Mouse (Mus musculus): Measurements from ENCODE around the gene Zfp708. TPM values are rescaled to one million over a fixed set of nuclear protein-coding genes. Genes with fewer than 3 reads are reported as not detected.
A peak's percentile ranks its signal among the peaks of the same experiment; 100 is the strongest.
"Not testable (repeated sequence)": the region's sequence is repeated elsewhere in the genome, so short reads cannot be mapped to it uniquely, and the experiment has no call there.

Zfp708 gene
- polyA plus RNA-seq (2015; fragmentation: Nextera tagmentation; extraction: Ambion mirVana) = 0.60 and 0.83 TPM in 2 replicates

DNA sequence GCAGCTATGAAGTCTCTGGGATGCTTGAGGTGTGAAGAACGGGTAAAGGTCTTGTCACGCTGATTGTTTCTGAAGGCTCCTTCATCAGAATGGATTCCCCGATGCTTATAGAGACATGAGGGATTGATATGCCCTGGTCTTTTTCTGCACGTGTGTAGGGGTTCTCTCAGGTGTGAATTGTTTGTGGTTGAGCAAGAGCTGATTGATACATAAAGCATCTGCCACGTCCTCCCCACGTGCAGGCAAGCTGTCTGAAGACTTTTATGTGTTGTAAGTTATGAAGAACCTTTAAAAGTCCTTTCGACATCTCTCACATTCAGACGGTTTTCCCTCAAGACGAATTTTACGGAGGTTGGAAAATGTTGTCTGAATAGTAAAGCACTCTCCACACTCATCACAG is at the start of gene Zfp708:
Zfp708 (minus strand) TSS at position 101 of the 400 bp plus-strand sequence.
- no peaks in the 10 kb centered on the region for H3K4me1 ChIP-seq (ENCODE audit: control insufficient read depth, low read depth, low read length)
- WGBS (ENCODE audit: insufficient replicate concordance) = 77% methylated on average over 10 of the region's 10 CpGs
- no peaks in the 10 kb centered on the region for H3K9me3 ChIP-seq (replicated peaks; ENCODE audit: control insufficient read depth, low read length)

DNA sequence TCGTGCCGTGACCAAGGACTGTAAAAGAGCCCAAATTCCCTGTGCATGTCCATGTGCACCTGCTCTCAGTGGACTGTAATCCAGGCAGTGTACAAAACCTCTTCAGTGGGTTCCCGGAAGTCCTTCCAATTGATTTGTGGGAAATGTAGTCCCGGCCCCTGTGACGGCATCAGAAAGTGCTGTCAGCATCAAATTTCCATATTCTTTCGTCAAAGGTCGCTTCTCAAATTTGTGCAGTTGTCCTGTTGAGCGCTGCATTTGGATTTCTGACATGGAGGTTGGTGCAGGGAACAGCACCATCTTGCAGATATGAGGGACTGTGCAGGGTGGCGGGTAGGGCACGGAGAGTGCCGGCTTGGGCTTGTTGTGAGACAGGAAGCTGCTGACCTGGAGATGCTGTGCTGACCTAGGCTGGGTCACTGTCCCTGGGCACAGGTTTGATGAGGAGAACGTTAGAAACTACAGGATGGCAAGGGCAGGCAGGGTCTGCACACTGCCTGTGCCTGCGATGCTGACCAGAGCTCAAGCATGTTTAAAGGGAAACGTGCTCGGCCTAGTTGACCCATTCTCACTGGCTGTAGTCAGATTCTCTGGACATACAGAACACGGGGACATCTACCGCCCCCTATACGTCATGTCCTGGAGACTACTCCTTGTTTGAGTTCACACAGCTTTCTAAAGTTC is 30.4 kb upstream of the Zfp708 start:
- Histone ChIP-seq H3K27ac (ENCODE audit: low read length) (peak overlapping the region; percentile 50; the same call in 1 of the 2 replicates), H3K4me1 (ENCODE audit: control insufficient read depth, low read depth, low read length) (peaks cover 3% of the 10 kb centered on the region)
- peak; percentile 86 for ATAC-seq (ENCODE audit: low read depth)

More for the DNA sequence above, at the start of gene Zfp708:
- no peak within 1 kb of the TSS for H3K9ac ChIP-seq (ENCODE audit: low read depth, low read length)
- no peak within 1 kb of the TSS for H3K4me3 ChIP-seq (ENCODE audit: low read depth, low read length)
- no peaks in the 10 kb centered on the region for H3K27me3 ChIP-seq (ENCODE audit: control insufficient read depth, insufficient read depth, low read depth, low read length)
- H3K27ac ChIP-seq (ENCODE audit: low read length) = no peak within 1 kb of the TSS
- H3K36me3 ChIP-seq (ENCODE audit: control insufficient read depth, insufficient read depth) = no peaks in the 10 kb centered on the region; the same call in 1 of the 2 replicates
- ATAC-seq (ENCODE audit: low read depth) = no peak
- H3K4me2 ChIP-seq (ENCODE audit: low read depth, low read length) = no peak within 1 kb of the TSS

DNA sequence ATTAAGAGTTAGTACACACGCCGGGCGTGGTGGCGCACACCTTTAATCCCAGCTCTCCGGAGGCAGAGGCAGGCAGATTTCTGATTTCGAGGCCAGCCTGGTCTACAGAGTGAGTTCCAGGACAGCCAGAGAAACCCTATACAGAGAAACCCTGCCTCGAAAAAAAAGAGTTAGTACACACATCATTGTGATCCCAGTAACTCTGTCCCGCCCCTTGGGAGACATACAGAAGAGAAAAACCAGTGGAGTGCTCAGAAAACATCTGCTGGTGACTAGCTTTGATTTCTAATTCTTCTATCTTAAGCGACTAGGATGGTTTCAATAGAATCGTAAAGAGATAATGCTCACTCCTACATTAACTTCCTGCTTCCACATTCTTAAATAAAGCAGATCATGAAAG is 29.7 kb upstream of the Zfp708 start:
- 69% methylated on average over 10 of the region's 10 CpGs for WGBS (ENCODE audit: insufficient replicate concordance)
- not testable (repeated sequence) for H3K27ac ChIP-seq (ENCODE audit: low read length); H3K27me3 ChIP-seq (ENCODE audit: control insufficient read depth, insufficient read depth, low read depth, low read length); H3K4me3 ChIP-seq (ENCODE audit: low read depth, low read length); H3K36me3 ChIP-seq (ENCODE audit: control insufficient read depth, insufficient read depth); H3K4me1 ChIP-seq (ENCODE audit: control insufficient read depth, low read depth, low read length); H3K9ac ChIP-seq (ENCODE audit: low read depth, low read length); ATAC-seq (ENCODE audit: low read depth); H3K9me3 ChIP-seq (replicated peaks; ENCODE audit: control insufficient read depth, low read length)
- H3K4me2 ChIP-seq (ENCODE audit: low read depth, low read length) = peak overlapping the region; percentile 66

More for the DNA sequence above, 30.4 kb upstream of the Zfp708 start:
- Histone ChIP-seq H3K4me3 (ENCODE audit: low read depth, low read length) (peak overlapping the region; percentile 71), H3K9me3 (replicated peaks; ENCODE audit: control insufficient read depth, low read length) (no peaks in the 10 kb centered on the region), H3K36me3 (ENCODE audit: control insufficient read depth, insufficient read depth) (no peaks in the 10 kb centered on the region), H3K4me2 (ENCODE audit: low read depth, low read length) (peak overlapping the region; percentile 66), H3K27me3 (ENCODE audit: control insufficient read depth, insufficient read depth, low read depth, low read length) (no peaks in the 10 kb centered on the region), H3K9ac (ENCODE audit: low read depth, low read length) (peak overlapping the region; percentile 63)
- 1% methylated on average over 18 of the region's 18 CpGs for WGBS (ENCODE audit: insufficient replicate concordance)

DNA sequence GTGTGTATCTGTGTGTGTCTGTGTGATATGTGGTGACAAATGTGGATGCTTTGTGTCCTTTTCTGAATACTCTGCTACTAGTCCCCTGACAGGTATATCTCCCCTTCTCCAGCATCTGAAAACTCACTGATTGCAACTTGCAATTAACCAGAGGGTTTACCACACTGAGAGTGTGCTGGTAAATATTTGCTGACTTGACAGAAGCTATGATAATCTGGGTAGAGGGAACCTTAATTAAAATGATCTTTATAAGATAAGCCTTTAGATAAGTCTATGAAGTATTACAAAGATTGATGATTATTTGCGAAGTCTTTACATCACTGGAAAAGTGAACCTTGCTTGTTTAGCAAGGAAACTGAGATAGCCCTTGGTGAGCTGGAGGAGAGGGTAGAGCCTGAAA is 26.7 kb upstream of the Zfp708 start:
- Histone ChIP-seq H3K4me3 (ENCODE audit: low read depth, low read length) (no peak overlapping the region), H3K9me3 (replicated peaks; ENCODE audit: control insufficient read depth, low read length) (no peaks in the 10 kb centered on the region), H3K36me3 (ENCODE audit: control insufficient read depth, insufficient read depth) (no peaks in the 10 kb centered on the region), H3K9ac (ENCODE audit: low read depth, low read length) (no peak overlapping the region), H3K27ac (ENCODE audit: low read length) (no peak overlapping the region), H3K4me1 (ENCODE audit: control insufficient read depth, low read depth, low read length) (peaks cover 3% of the 10 kb centered on the region), H3K27me3 (ENCODE audit: control insufficient read depth, insufficient read depth, low read depth, low read length) (no peaks in the 10 kb centered on the region), H3K4me2 (ENCODE audit: low read depth, low read length) (no peak overlapping the region)
- WGBS (ENCODE audit: insufficient replicate concordance) = 77% methylated on average over 1 of the region's 1 CpGs
- ATAC-seq (ENCODE audit: low read depth) = no peak

DNA sequence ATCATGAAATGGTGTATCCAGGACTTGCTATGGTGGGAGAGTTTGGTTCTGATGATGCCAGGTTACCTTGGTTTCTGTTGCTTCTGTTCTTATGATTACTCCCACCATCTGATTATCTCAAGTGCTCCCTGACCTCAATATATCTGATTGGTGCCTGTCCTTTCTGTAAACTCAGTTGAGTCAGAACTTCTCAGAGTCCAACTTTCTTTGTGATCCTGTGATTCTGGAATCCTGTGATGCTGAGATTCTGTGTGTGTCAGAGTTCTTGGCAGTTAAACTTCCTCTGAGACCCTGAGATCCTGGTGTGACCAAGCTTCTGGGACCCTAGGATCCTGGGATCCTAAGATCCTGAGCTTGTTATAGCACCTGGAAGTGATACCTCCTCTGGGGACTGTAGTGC is 23.6 kb upstream of the Zfp708 start, which contains the start of gene Zfp759:
Zfp759 (plus strand) TSS at position 301 of the 400 bp plus-strand sequence.
- ATAC-seq (ENCODE audit: low read depth); H3K9ac ChIP-seq (ENCODE audit: low read depth, low read length); H3K27me3 ChIP-seq (ENCODE audit: control insufficient read depth, insufficient read depth, low read depth, low read length); H3K9me3 ChIP-seq (replicated peaks; ENCODE audit: control insufficient read depth, low read length); H3K4me1 ChIP-seq (ENCODE audit: control insufficient read depth, low read depth, low read length); H3K4me2 ChIP-seq (ENCODE audit: low read depth, low read length); H3K4me3 ChIP-seq (ENCODE audit: low read depth, low read length); H3K36me3 ChIP-seq (ENCODE audit: control insufficient read depth, insufficient read depth); H3K27ac ChIP-seq (ENCODE audit: low read length): not testable (repeated sequence)

DNA sequence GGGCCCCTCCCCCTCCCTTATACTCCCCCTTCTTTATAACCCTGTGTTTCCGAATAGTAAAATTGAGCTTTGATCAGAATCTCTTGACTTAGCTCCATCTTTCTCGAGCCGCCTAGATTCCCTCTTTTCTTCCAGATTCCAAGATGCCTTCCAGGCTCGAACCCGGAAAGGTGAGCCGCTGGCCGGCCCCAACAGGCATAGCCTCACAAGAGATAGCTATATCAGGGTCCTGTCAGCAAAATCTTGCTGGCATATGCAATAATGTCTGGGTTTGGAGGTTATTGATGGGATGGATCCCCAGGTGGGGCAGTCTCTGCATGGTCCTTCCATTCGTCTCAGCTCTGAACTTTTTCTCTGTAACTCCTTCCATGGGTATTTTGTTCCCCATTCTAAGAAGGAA is 18.4 kb upstream of the Zfp708 start, which contains the start of gene Rslcan18:
Rslcan18 (minus strand) TSS at position 101 of the 400 bp plus-strand sequence.
- ATAC-seq (ENCODE audit: low read depth); H3K27me3 ChIP-seq (ENCODE audit: control insufficient read depth, insufficient read depth, low read depth, low read length); H3K36me3 ChIP-seq (ENCODE audit: control insufficient read depth, insufficient read depth); H3K4me1 ChIP-seq (ENCODE audit: control insufficient read depth, low read depth, low read length); H3K9me3 ChIP-seq (replicated peaks; ENCODE audit: control insufficient read depth, low read length); H3K9ac ChIP-seq (ENCODE audit: low read depth, low read length); H3K27ac ChIP-seq (ENCODE audit: low read length); H3K4me2 ChIP-seq (ENCODE audit: low read depth, low read length); H3K4me3 ChIP-seq (ENCODE audit: low read depth, low read length): not testable (repeated sequence)
- WGBS (ENCODE audit: insufficient replicate concordance) = 77% methylated on average over 8 of the region's 8 CpGs

DNA sequence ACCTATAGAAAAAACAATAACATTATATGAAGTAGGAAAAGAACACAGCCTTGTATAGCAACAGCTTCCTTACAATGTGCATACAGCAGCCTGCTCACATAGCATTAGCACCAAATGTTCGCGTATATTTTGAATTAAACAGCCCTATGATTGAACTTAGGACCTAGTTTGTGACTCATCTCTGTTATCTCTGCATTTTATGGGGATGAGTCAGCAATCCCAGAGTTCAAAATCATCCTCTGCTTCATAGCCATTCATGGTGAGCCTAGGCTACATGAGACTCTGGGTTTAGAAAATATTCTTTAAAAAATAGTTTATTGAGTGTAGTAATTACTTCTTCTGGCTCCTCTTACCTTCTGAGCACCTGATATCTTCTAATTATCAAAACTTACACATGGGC is 15.5 kb upstream of the Zfp708 start:
- no peak overlapping the region for H3K27ac ChIP-seq (ENCODE audit: low read length)
- peaks cover 3% of the 10 kb centered on the region for H3K4me1 ChIP-seq (ENCODE audit: control insufficient read depth, low read depth, low read length)
- no peak overlapping the region for H3K9ac ChIP-seq (ENCODE audit: low read depth, low read length)
- H3K4me2 ChIP-seq (ENCODE audit: low read depth, low read length) = no peak overlapping the region
- no peaks in the 10 kb centered on the region for H3K9me3 ChIP-seq (replicated peaks; ENCODE audit: control insufficient read depth, low read length)
- no peaks in the 10 kb centered on the region for H3K36me3 ChIP-seq (ENCODE audit: control insufficient read depth, insufficient read depth)
- WGBS (ENCODE audit: insufficient replicate concordance) = 85% methylated on average over 2 of the region's 2 CpGs
- no peaks in the 10 kb centered on the region for H3K27me3 ChIP-seq (ENCODE audit: control insufficient read depth, insufficient read depth, low read depth, low read length)
- ATAC-seq (ENCODE audit: low read depth) = no peak
- no peak overlapping the region for H3K4me3 ChIP-seq (ENCODE audit: low read depth, low read length)

DNA sequence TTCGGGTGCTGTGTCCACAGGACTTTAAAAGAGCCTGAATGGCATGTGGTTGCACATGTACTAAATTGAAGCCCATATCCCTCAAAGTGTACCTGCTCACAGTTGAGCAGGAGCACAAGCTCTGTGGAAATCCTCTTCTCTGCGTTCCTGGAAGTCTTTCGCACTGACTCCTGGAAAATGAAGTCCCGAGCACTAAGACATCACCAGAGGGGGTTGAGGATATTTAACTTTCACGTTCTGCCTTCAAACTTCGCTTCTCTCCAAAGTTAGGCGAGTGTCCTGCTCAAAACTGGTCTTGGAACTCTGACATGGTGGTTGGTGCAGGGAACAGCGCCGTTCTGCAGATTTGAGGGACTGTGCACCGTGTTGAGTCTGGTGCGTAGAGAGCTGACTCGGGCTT is 14.3 kb upstream of the Zfp708 start:
- no peaks in the 10 kb centered on the region for H3K36me3 ChIP-seq (ENCODE audit: control insufficient read depth, insufficient read depth)
- no peaks in the 10 kb centered on the region for H3K9me3 ChIP-seq (replicated peaks; ENCODE audit: control insufficient read depth, low read length)
- H3K27me3 ChIP-seq (ENCODE audit: control insufficient read depth, insufficient read depth, low read depth, low read length) = no peaks in the 10 kb centered on the region
- no peak overlapping the region for H3K4me2 ChIP-seq (ENCODE audit: low read depth, low read length)
- H3K4me3 ChIP-seq (ENCODE audit: low read depth, low read length) = no peak overlapping the region
- no peak for ATAC-seq (ENCODE audit: low read depth)
- 64% methylated on average over 12 of the region's 12 CpGs for WGBS (ENCODE audit: insufficient replicate concordance)
- H3K4me1 ChIP-seq (ENCODE audit: control insufficient read depth, low read depth, low read length) = peaks cover 9% of the 10 kb centered on the region
- no peak overlapping the region for H3K9ac ChIP-seq (ENCODE audit: low read depth, low read length)
- H3K27ac ChIP-seq (ENCODE audit: low read length) = no peak overlapping the region

DNA sequence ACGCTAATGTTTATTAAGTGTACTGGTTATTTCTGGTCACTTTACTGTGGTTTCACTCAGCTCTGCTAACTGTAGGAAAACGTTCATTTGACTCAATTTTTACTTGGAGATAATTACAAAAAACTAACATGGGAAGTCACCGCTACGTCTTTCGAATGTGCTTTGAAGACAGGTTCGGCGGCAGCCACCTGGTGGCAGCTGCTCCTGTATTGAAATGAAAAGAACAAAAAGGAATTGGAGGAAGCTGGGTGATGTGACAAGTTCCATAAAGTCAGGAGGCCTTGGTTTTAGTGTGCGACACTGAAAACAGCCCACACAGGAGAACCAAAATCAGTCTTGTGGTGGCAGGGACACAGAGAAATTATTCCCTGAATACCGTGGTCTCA is 11.0 kb upstream of the Zfp708 start:
- Histone ChIP-seq H3K27me3 (ENCODE audit: control insufficient read depth, insufficient read depth, low read depth, low read length) (no peaks in the 10 kb centered on the region), H3K36me3 (ENCODE audit: control insufficient read depth, insufficient read depth) (peaks cover 6% of the 10 kb centered on the region), H3K9ac (ENCODE audit: low read depth, low read length) (peak overlapping the region; percentile 46), H3K4me2 (ENCODE audit: low read depth, low read length) (peak overlapping the region; percentile 57), H3K4me3 (ENCODE audit: low read depth, low read length) (peak overlapping the region; percentile 76), H3K4me1 (ENCODE audit: control insufficient read depth, low read depth, low read length) (peaks cover 9% of the 10 kb centered on the region), H3K9me3 (replicated peaks; ENCODE audit: control insufficient read depth, low read length) (no peaks in the 10 kb centered on the region), H3K27ac (ENCODE audit: low read length) (peak overlapping the region; percentile 14; the same call in 1 of the 2 replicates)
- ATAC-seq (ENCODE audit: low read depth) = peak; percentile 40
- WGBS (ENCODE audit: insufficient replicate concordance) = 4% methylated on average over 9 of the region's 9 CpGs
